Mouse (Mus musculus): ENCODE data around the gene Slc16a13. TPM values are rescaled to one million over a fixed set of nuclear protein-coding genes. Genes with fewer than 3 reads are reported as not detected.

Gene Slc16a13
- polyA plus RNA-seq, 1 experiment from 2014 or later = 9.4 TPM

DNA sequence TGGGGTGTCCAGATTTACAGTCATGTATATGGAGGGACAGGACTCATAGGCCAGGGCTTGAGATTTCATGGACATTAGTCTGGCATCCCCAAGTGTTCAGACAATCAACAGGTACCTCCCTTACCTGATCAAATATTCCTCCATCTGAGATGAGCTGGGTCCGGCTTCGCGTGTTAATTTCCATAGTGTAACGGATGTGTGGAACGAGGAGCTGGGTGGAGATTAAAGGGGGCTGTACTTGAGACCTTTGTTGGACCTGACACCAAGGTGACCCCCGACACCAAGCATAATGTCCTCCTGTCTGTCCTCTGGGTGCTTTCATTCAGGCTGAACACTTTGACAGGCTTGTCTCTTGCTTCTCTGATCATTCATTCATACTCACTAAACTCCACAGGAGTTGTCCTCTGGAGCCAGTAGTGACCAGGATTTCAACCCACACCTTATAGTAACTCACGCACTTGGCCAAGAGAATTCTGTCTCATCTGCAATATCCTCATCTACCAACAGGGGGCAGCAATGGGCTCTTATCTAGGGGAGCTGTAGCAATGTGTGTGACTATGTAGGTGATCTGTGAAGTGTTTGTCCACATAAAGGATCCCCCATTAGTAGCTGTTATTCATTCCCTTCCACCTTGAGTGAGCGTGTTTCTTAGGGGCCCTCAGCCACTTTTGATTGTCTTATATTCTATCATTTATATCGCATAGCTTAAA lies 26.4 kb upstream of the Slc16a13 start:
- H3K9ac ChIP-seq (ENCODE audit: low read length) = no peak overlapping the region
- no peak overlapping the region for H3K4me2 ChIP-seq (ENCODE audit: low read depth, low read length)
- H3K4me1 ChIP-seq (ENCODE audit: control insufficient read depth, insufficient read depth, low read length) = no peaks in the 10 kb centered on the region
- H3K27me3 ChIP-seq (ENCODE audit: control insufficient read depth, insufficient read depth, low read length) = peaks cover 2% of the 10 kb centered on the region; the same call in 1 of the 2 replicates
- 51% methylated on average over 9 of the region's 9 CpGs for WGBS
- no peak overlapping the region for H3K27ac ChIP-seq (ENCODE audit: low read length)
- peak; percentile 37; the same call in 1 of the 2 replicates for ATAC-seq (ENCODE audit: insufficient read depth, low FRiP score)
- no peaks in the 10 kb centered on the region for H3K9me3 ChIP-seq (replicated peaks; ENCODE audit: control insufficient read depth, low read length)
- H3K36me3 ChIP-seq (ENCODE audit: control insufficient read depth, insufficient read depth, low read length) = no peaks in the 10 kb centered on the region
- H3K4me3 ChIP-seq (replicated peaks; ENCODE audit: low read length) = no peak overlapping the region

DNA sequence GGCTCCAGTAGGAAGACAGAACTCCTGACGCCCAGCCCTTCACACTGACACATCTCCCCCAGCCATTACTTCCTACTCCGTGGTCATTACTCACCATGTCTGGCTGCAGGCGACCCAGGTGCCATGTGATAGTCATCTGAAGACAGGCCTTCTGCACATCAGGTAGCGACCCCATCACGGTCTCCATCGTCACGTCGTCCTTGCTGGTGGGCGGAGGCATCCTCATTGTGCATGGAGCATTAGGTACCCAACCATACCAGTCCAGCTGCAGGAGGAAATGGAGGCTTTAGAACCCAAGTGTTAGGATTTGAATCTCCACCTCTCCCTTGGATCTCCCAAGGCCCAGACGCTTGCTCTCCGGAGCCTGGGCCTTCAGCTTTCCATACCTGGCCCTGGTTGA lies 21.7 kb upstream of the Slc16a13 start:
- Histone ChIP-seq H3K4me3 (replicated peaks; ENCODE audit: low read length) (no peak overlapping the region), H3K27ac (ENCODE audit: low read length) (no peak overlapping the region), H3K9ac (ENCODE audit: low read length) (no peak overlapping the region), H3K36me3 (ENCODE audit: control insufficient read depth, insufficient read depth, low read length) (no peaks in the 10 kb centered on the region), H3K4me2 (ENCODE audit: low read depth, low read length) (no peak overlapping the region), H3K9me3 (replicated peaks; ENCODE audit: control insufficient read depth, low read length) (no peaks in the 10 kb centered on the region), H3K27me3 (ENCODE audit: control insufficient read depth, insufficient read depth, low read length) (no peaks in the 10 kb centered on the region), H3K4me1 (ENCODE audit: control insufficient read depth, insufficient read depth, low read length) (peaks cover 13% of the 10 kb centered on the region)
- no peak for ATAC-seq (ENCODE audit: insufficient read depth, low FRiP score)
- 66% methylated on average over 11 of the region's 11 CpGs for WGBS

DNA sequence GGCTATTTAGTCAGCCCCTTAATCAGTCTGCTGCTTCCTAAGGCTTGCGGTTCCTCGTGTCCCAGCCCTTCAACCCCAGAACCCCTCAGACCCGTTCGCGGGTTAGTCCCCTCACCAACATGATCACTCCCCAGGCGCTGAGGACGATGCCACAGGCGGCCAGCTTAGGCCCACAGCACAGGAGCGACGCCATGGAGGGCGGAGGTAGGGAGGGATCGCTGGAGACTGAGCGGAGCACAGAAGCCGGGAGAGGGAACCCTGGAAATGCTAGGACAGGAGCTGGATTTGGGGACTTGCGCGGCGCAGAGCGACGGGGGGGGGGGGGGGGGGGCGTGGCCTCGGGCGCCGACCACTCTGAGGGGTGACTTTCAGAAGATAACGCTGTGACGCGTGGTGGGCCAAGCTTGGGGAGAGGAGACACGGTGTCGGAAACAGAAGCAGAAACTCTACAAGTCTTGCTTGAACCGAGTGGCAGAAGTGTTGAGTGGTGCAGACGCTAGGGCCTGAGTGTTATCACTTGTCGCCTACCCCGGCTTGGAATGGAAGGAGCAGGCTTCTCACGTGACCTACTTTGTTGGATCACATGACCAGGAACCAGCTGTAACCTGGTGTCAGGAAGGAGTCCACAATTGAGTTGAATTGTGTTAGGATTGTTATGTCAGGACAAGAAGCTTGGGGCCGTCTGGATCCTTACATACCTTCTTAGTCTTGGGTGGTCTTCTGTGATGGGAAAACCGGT lies 18.8 kb upstream of the Slc16a13 start, which contains the start of the genes Gm21988 and Rnasek:
TSS of gene Gm21988 (minus strand) at position 290 of the 739 bp plus-strand sequence.
TSS of gene Rnasek (minus strand) at position 302 of the 739 bp plus-strand sequence.
- Histone ChIP-seq H3K36me3 (ENCODE audit: control insufficient read depth, insufficient read depth, low read length) (no peaks in the 10 kb centered on the region), H3K9ac (ENCODE audit: low read length) (peak within 1 kb of the TSS; percentile 91), H3K27me3 (ENCODE audit: control insufficient read depth, insufficient read depth, low read length) (no peaks in the 10 kb centered on the region), H3K4me2 (ENCODE audit: low read depth, low read length) (peak within 1 kb of the TSS; percentile 98), H3K27ac (ENCODE audit: low read length) (peak within 1 kb of the TSS; percentile 94), H3K4me3 (replicated peaks; ENCODE audit: low read length) (peak within 1 kb of the TSS; percentile 86), H3K9me3 (replicated peaks; ENCODE audit: control insufficient read depth, low read length) (no peaks in the 10 kb centered on the region), H3K4me1 (ENCODE audit: control insufficient read depth, insufficient read depth, low read length) (peaks cover 17% of the 10 kb centered on the region)
- ATAC-seq (ENCODE audit: insufficient read depth, low FRiP score) = peak; percentile 32
- WGBS = 1% methylated on average over 32 of the region's 35 CpGs

GRCm38 (mm10) chr11:70238591-70239440 lies 18.0 kb upstream of the Slc16a13 start:
- Histone ChIP-seq H3K27me3 (ENCODE audit: control insufficient read depth, insufficient read depth, low read length) (no peaks in the 10 kb centered on the region), H3K4me1 (ENCODE audit: control insufficient read depth, insufficient read depth, low read length) (peaks cover 17% of the 10 kb centered on the region), H3K9ac (ENCODE audit: low read length) (peak overlapping the region; percentile 91), H3K27ac (ENCODE audit: low read length) (peak overlapping the region; percentile 94), H3K4me3 (replicated peaks; ENCODE audit: low read length) (peak overlapping the region; percentile 86), H3K4me2 (ENCODE audit: low read depth, low read length) (peak overlapping the region; percentile 98), H3K36me3 (ENCODE audit: control insufficient read depth, insufficient read depth, low read length) (no peaks in the 10 kb centered on the region), H3K9me3 (replicated peaks; ENCODE audit: control insufficient read depth, low read length) (no peaks in the 10 kb centered on the region)
- no peak for ATAC-seq (ENCODE audit: insufficient read depth, low FRiP score)
- WGBS = 11% methylated on average over 23 of the region's 23 CpGs

DNA sequence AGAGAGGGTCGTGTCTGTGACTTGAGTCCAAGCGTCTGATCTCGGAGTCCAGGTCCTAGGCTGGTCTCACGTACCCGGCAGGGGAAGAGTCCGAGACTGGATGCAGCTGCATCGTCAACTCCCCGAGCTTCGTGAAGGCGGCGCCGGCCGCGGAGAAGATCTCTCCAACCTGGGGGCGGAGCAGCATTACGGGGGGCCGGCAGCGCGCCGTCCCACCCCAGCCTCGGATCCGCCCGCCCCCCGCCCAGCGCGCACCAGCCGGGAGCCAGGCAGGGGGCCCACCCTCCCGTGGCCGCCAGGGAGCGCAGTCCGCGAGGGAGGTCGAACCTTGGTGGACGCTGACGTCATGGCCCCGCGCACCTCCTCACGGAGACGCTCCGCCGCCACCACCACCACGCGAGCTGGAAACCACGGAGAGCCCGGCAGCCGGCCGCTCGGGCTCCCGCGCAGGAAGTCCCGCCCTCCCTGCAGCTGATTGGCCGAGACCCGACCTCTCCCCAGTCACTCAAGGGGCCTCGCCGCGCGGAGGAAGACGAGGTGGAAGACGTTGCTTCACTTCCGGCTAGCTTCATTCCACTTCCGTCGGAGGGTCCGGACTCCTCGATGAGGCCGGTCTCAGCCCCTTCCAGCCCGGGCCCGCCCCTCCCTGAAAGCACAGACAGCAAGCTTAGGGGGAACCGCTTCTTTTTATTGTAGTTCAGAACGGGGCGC lies 16.7 kb upstream of the Slc16a13 start, which contains the start of gene 0610010K14Rik:
TSS of gene 0610010K14Rik (minus strand) at position 458 of the 711 bp plus-strand sequence.
- ATAC-seq (ENCODE audit: insufficient read depth, low FRiP score) = peak; percentile 95
- Histone ChIP-seq H3K27me3 (ENCODE audit: control insufficient read depth, insufficient read depth, low read length) (no peaks in the 10 kb centered on the region), H3K4me1 (ENCODE audit: control insufficient read depth, insufficient read depth, low read length) (peaks cover 17% of the 10 kb centered on the region), H3K4me2 (ENCODE audit: low read depth, low read length) (peak within 1 kb of the TSS; percentile 98), H3K27ac (ENCODE audit: low read length) (peak within 1 kb of the TSS; percentile 94), H3K9ac (ENCODE audit: low read length) (peak within 1 kb of the TSS; percentile 91), H3K36me3 (ENCODE audit: control insufficient read depth, insufficient read depth, low read length) (no peaks in the 10 kb centered on the region), H3K9me3 (replicated peaks; ENCODE audit: control insufficient read depth, low read length) (no peaks in the 10 kb centered on the region), H3K4me3 (replicated peaks; ENCODE audit: low read length) (peak within 1 kb of the TSS; percentile 86)
- under 1% methylated on average over 69 of the region's 70 CpGs for WGBS

DNA sequence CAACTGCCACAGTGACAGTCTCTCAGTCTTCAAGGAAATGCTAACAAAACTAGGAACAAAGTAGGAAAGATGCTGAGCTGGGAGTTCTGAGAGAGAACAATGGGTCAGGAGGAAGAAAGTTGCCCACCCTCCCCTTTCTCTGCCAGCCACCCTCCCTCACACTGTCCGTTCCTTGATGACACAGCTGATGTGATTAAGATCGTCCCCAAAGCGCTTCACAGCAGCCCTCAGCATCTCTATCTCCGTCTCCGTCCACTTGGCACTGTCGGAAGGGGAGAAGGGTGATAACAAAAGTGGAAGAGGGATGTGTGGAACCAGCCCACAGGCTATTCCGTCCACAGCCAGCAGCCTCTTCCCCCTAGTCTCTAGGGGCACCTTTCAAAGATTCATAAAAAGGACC lies 15.9 kb upstream of the Slc16a13 start:
- H3K36me3 ChIP-seq (ENCODE audit: control insufficient read depth, insufficient read depth, low read length) = no peaks in the 10 kb centered on the region
- peak overlapping the region; percentile 82 for H3K9ac ChIP-seq (ENCODE audit: low read length)
- ATAC-seq (ENCODE audit: insufficient read depth, low FRiP score) = no peak
- H3K9me3 ChIP-seq (replicated peaks; ENCODE audit: control insufficient read depth, low read length) = no peaks in the 10 kb centered on the region
- H3K27me3 ChIP-seq (ENCODE audit: control insufficient read depth, insufficient read depth, low read length) = no peaks in the 10 kb centered on the region
- peak overlapping the region; percentile 86 for H3K4me3 ChIP-seq (replicated peaks; ENCODE audit: low read length)
- peak overlapping the region; percentile 98 for H3K4me2 ChIP-seq (ENCODE audit: low read depth, low read length)
- peaks cover 17% of the 10 kb centered on the region for H3K4me1 ChIP-seq (ENCODE audit: control insufficient read depth, insufficient read depth, low read length)
- 45% methylated on average over 7 of the region's 7 CpGs for WGBS
- H3K27ac ChIP-seq (ENCODE audit: low read length) = peak overlapping the region; percentile 94

DNA sequence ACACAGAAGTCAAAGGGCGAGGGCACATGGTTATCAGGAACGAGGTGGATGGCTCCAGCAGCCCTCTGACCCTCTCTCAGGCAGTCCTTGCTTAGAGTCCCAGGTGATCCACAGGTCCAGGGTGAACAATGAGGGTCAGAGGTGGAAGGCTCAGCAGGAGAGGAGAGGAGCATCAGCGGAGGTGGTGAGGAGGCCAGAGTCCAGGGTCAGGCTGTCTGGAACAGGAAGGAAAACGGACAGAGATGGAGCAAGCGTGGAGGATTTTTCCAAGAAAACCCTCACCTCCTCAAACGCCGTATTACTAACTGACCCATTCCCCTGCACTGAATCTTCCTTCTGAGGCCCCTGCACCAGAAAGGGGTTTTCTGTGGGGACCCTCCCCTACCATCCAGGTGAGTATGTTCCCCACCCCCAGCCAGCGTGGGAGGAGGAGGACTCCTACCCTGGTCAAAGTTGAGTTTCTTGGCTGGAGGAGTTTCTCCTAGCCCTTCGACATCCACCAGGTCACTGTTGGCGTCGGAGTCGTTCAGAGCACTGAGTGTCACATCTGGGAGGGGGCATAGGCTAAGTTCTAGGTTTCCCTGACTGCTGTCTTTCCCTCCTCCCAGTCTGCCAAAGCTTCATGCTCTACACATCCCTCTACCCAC lies 14.5 kb upstream of the Slc16a13 start:
- Histone ChIP-seq H3K4me2 (ENCODE audit: low read depth, low read length) (no peak overlapping the region), H3K36me3 (ENCODE audit: control insufficient read depth, insufficient read depth, low read length) (no peaks in the 10 kb centered on the region), H3K9me3 (replicated peaks; ENCODE audit: control insufficient read depth, low read length) (no peaks in the 10 kb centered on the region), H3K4me1 (ENCODE audit: control insufficient read depth, insufficient read depth, low read length) (peaks cover 19% of the 10 kb centered on the region), H3K27ac (ENCODE audit: low read length) (no peak overlapping the region), H3K9ac (ENCODE audit: low read length) (no peak overlapping the region), H3K27me3 (ENCODE audit: control insufficient read depth, insufficient read depth, low read length) (no peaks in the 10 kb centered on the region), H3K4me3 (replicated peaks; ENCODE audit: low read length) (no peak overlapping the region)
- no peak for ATAC-seq (ENCODE audit: insufficient read depth, low FRiP score)
- 92% methylated on average over 12 of the region's 12 CpGs for WGBS

DNA sequence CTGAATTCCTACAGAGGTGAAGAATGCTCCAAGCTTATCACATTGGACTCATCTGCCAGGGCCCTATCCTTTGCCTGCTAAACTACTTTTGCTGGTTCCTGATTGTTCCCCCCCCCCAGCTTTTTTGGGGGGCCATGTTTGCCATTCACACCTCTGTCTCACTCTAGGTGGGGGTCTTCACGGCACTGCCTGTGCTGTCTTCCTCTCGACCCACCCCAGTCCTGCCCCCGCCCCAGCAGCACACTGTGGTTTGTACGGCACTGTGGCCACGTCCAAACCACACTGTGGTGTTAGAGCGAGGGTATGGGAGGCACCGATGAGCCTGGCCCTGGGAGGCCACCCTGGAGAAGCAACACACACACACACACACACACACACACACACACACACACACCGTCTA lies 13.6 kb upstream of the Slc16a13 start:
- no peak overlapping the region for H3K27ac ChIP-seq (ENCODE audit: low read length)
- H3K4me2 ChIP-seq (ENCODE audit: low read depth, low read length) = no peak overlapping the region

More for the DNA sequence above, 13.6 kb upstream of the Slc16a13 start:
- 80% methylated on average over 8 of the region's 8 CpGs for WGBS
- Histone ChIP-seq H3K9ac (ENCODE audit: low read length) (no peak overlapping the region), H3K4me3 (replicated peaks; ENCODE audit: low read length) (no peak overlapping the region), H3K36me3 (ENCODE audit: control insufficient read depth, insufficient read depth, low read length) (no peaks in the 10 kb centered on the region), H3K9me3 (replicated peaks; ENCODE audit: control insufficient read depth, low read length) (no peaks in the 10 kb centered on the region), H3K27me3 (ENCODE audit: control insufficient read depth, insufficient read depth, low read length) (0 out of 2 replicates have a peak, but pooled peaks cover 4% of the 10 kb centered on the region), H3K4me1 (ENCODE audit: control insufficient read depth, insufficient read depth, low read length) (peaks cover 16% of the 10 kb centered on the region)
- ATAC-seq (ENCODE audit: insufficient read depth, low FRiP score) = no peak

Data from stomach, embryonic 16.5 days (tissue).